Mouse (Mus musculus) MEL (cell line): ENCODE data around the gene Abca2.

Source experiments
- CTCF ChIP-seq, 3 experiments: IDR thresholded peaks in 2 of 3; conservative IDR thresholded peaks in 1 of 3; 2 replicates each; pipeline ENCODE4 v1.5.1; 2011 to 2012; ENCODE audit warnings: low read length in 3 of 3, low read depth in 2 of 3, mild to moderate bottlenecking in 2 of 3, improper control_type of control experiment in 1 of 3, inconsistent platforms in 1 of 3, mixed read lengths in 1 of 3, moderate library complexity in 1 of 3; ENCODE audit not compliant: control insufficient read depth in 1 of 3, insufficient read depth in 1 of 3, poor library complexity in 1 of 3, severe bottlenecking in 1 of 3
- MAFK ChIP-seq: IDR thresholded peaks from 2 replicates; pipeline ENCODE4 v1.6.1; 2011; ENCODE audit warnings: low read depth, mild to moderate bottlenecking, low read length, improper control_type of control experiment, borderline replicate concordance
- MAZ ChIP-seq: IDR thresholded peaks from 2 replicates; pipeline ENCODE4 v1.6.1; 2012; ENCODE audit warnings: low read depth, mild to moderate bottlenecking, inconsistent platforms, low read length, improper control_type of control experiment
- MYC ChIP-seq: IDR thresholded peaks from 2 replicates; pipeline ENCODE4 v1.6.1; 2011; ENCODE audit warnings: low read depth, mild to moderate bottlenecking, low read length, improper control_type of control experiment, moderate library complexity
- SIN3A ChIP-seq: IDR thresholded peaks from 2 replicates; pipeline ENCODE4 v1.6.1; 2012; ENCODE audit warnings: low read length, improper control_type of control experiment, inconsistent platforms

GRCm38 (mm10) chr2:25394281-25395221 lies 34.0 kb upstream of the Abca2 start:
- TF ChIP-seq MAZ = no peak
- no peak for TF ChIP-seq CTCF (IDR thresholded peaks at IDR 0.05 in 2 of 3, conservative IDR thresholded peaks at IDR 0.05 in 1 of 3; ENCODE audit: control insufficient read depth in 1 of 3, insufficient read depth in 1 of 3, low read depth in 2 of 3, low read length in 3 of 3, poor library complexity in 1 of 3, severe bottlenecking in 1 of 3)
- no peak for TF ChIP-seq SIN3A
- TF ChIP-seq MYC = no peak
- TF ChIP-seq MAFK = no peak
